Mouse (Mus musculus) Patski (cell line): ENCODE measurements around the gene Irf8. TPM values are rescaled to one million over a fixed set of nuclear protein-coding genes. Genes with fewer than 3 reads are reported as not detected.
"Not testable (repeated sequence)": the region's sequence is repeated elsewhere in the genome, so short reads cannot be mapped to it uniquely, and the experiment has no call there.

ENCODE experiments used
- ATAC-seq: fragments of 100-300 bp; one replicate; pipeline ENCODE4 v1.8.0; 2021
- CTCF ChIA-PET: fragments of 350-600 bp; sonication (Branson Sonifier 250); formaldehyde crosslinking; loops from one replicate; lab custom pipeline; 2022; ENCODE audit warnings: inconsistent platforms; lab: Charles Lee
- POLR2A ChIA-PET: fragments of 350-600 bp; sonication (Branson Sonifier 250); formaldehyde crosslinking; loops from one replicate; lab custom pipeline; 2022; ENCODE audit warnings: antibody characterized with exemption, inconsistent platforms; lab: Charles Lee
- DNase-seq: peaks from one replicate; pipeline ENCODE4 v3.0.0-alpha.2; 2011; ENCODE audit warnings: low read depth, low spot score
- H3K27me3 ChIP-seq: fragments of 371-371 bp; one replicate; pipeline ENCODE4 v1.5.1; 2021
- CTCF ChIP-seq: fragments of 100-300 bp; IDR thresholded peaks from one replicate; pipeline ENCODE4 v1.5.1; 2021
- in situ Hi-C: fragments of 300-500 bp; cut with MboI; formaldehyde crosslinking; loops from 3 replicates; pipeline ENCODE4 v1.11.1; 2018; ENCODE audit warnings: low pct_unique_long_range_greater_than_20kb, mixed read lengths
- polyA plus RNA-seq: library from polyadenylated mRNA; unstranded; gene quantifications from one replicate; pipeline ENCODE4 v1.2.3, GENCODE M21; 2021

Gene Irf8
- polyA plus RNA-seq, 1 experiment from 2014 or later: 0.44 TPM

GRCm38 (mm10) chr8:120792710-120793109 is 56.6 kb downstream of the Irf8 start:
- no peak for DNase-seq
- ChIA-PET POLR2A (no interaction called here), CTCF (no interaction called here)
- in situ Hi-C loops: loop anchor here (5.0 kb wide), 1 partner anchor 110 kb away; no protein-coding TSS in a partner anchor
- ATAC-seq: no peak
- H3K27me3 ChIP-seq: peaks cover 10% of the 10 kb centered on the region
- TF ChIP-seq CTCF: no peak

GRCm38 (mm10) chr8:120795944-120796635 is 59.9 kb downstream of the Irf8 start:
- in situ Hi-C loops: no loop called here
- H3K27me3 ChIP-seq: peaks cover 23% of the 10 kb centered on the region
- CTCF ChIA-PET: interaction anchor here (0.9 to 7.9 kb wide), 6 partner anchors 15 to 122 kb away, joined by 3 to 61 read pairs (median 4); partner anchors contain the start of gene Irf8
- DNase-seq: peak; percentile 4
- POLR2A ChIA-PET: interaction anchor here (0.7 to 1.1 kb wide), 2 partner anchors 23 to 117 kb away, joined by 3 read pairs; no protein-coding TSS in a partner anchor
- TF ChIP-seq CTCF: no peak
- peak; percentile 18 for ATAC-seq

GRCm38 (mm10) chr8:120797019-120797727 is 61.0 kb downstream of the Irf8 start:
- DNase-seq: no peak
- ChIA-PET POLR2A (no interaction called here), CTCF (interaction anchor here (1.2 to 7.9 kb wide), 3 partner anchors 61 to 123 kb away, joined by 3 to 61 read pairs (median 4); partner anchors contain the start of gene Irf8)

GRCm38 (mm10) chr8:120800308-120800865 is 64.2 kb downstream of the Irf8 start:
- no peak for ATAC-seq
- POLR2A ChIA-PET: no interaction called here

More at GRCm38 (mm10) chr8:120797019-120797727, 61.0 kb downstream of the Irf8 start:
- H3K27me3 ChIP-seq: peaks cover 23% of the 10 kb centered on the region
- no peak for ATAC-seq
- TF ChIP-seq CTCF: no peak
- in situ Hi-C loops: no loop called here

GRCm38 (mm10) chr8:120803661-120804375 is 67.7 kb downstream of the Irf8 start:
- in situ Hi-C loops, ATAC-seq, CTCF ChIA-PET, DNase-seq: not testable (repeated sequence)
- POLR2A ChIA-PET: interaction anchor here (0.6 kb wide), 1 partner anchor 11 kb away, joined by 4 read pairs; no protein-coding TSS in a partner anchor
- peaks cover 11% of the 10 kb centered on the region for H3K27me3 ChIP-seq

More at GRCm38 (mm10) chr8:120800308-120800865, 64.2 kb downstream of the Irf8 start:
- in situ Hi-C loops: no loop called here
- no peak for TF ChIP-seq CTCF
- CTCF ChIA-PET: interaction anchor here (0.8 to 7.9 kb wide), 3 partner anchors 116 to 127 kb away, joined by 4 to 61 read pairs (median 5); no protein-coding TSS in a partner anchor
- no peak for DNase-seq
- peaks cover 18% of the 10 kb centered on the region for H3K27me3 ChIP-seq

GRCm38 (mm10) chr8:120804741-120805140 is 68.6 kb downstream of the Irf8 start:
- in situ Hi-C loops: no loop called here
- no peak for TF ChIP-seq CTCF
- ATAC-seq: no peak
- DNase-seq: no peak
- ChIA-PET POLR2A (no interaction called here), CTCF (interaction anchor here (1.3 kb wide), 1 partner anchor 11 kb away, joined by 3 read pairs; no protein-coding TSS in a partner anchor)
- H3K27me3 ChIP-seq: peaks cover 5% of the 10 kb centered on the region

Other genes starting within 250 kb of the Irf8 start
- 28.6 TPM for gene Gins2, start 147.1 kb upstream of the Irf8 start, polyA plus RNA-seq
- 3.7 TPM for gene 1190005I06Rik, start 88.7 kb upstream of the Irf8 start, polyA plus RNA-seq
- gene Gm27021, start 68.3 kb upstream of the Irf8 start, polyA plus RNA-seq: 1.4 TPM
- 1,640 TPM for gene Cox4i1, start 68.1 kb upstream of the Irf8 start, polyA plus RNA-seq
- gene Emc8, start 67.8 kb upstream of the Irf8 start, polyA plus RNA-seq: 106 TPM